Mouse (Mus musculus): ENCODE results near the gene Faf1. TPM values are rescaled to one million over a fixed set of nuclear protein-coding genes. Genes with fewer than 3 reads are reported as not detected.
A peak's percentile ranks its signal among the peaks of the same experiment; 100 is the strongest.
"Not testable (repeated sequence)": the region's sequence is repeated elsewhere in the genome, so short reads cannot be mapped to it uniquely, and the experiment has no call there.

Faf1 gene
- total RNA-seq, 2 experiments from 2014 or later, result 31.8 to 44.7 TPM

GRCm38 (mm10) chr4:109665101-109665981, 11.0 kb upstream of the Faf1 start:
- peak; percentile 33 for ATAC-seq (replicated peaks; ENCODE audit: poor library complexity, severe bottlenecking)

DNA sequence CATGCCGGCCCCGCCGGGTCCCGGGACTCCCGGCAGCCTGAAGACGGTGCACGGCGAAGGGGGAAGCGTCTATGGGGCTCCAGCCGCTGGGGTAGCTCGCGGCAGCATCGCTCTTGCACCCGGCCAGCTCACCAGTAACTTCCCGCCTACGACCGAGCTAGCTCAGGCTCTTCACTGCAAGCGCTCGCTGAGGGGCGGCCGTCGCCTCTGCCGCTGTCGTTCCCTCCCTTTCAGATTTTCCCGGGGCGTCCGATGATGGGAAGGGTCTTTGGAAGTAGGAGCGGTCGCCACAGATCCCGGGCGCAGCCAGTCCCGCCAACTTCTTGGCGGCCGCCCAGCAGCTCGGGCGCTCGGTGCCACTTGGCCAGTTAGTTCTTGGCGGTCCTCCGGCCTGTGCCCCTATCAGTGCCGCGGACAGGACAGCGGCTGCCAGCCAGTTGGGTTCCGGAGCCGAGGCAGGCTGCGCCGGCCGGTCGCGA, 10.4 kb upstream of the Faf1 start:
- peak; percentile 40 for ATAC-seq (replicated peaks; ENCODE audit: poor library complexity, severe bottlenecking)

GRCm38 (mm10) chr4:109666461-109667269, 9.7 kb upstream of the Faf1 start, which contains the start of gene Cdkn2c:
Gene Cdkn2c, minus strand, starts transcription at chr4:109667189.
- ATAC-seq (replicated peaks; ENCODE audit: poor library complexity, severe bottlenecking), result peak; percentile 76

DNA sequence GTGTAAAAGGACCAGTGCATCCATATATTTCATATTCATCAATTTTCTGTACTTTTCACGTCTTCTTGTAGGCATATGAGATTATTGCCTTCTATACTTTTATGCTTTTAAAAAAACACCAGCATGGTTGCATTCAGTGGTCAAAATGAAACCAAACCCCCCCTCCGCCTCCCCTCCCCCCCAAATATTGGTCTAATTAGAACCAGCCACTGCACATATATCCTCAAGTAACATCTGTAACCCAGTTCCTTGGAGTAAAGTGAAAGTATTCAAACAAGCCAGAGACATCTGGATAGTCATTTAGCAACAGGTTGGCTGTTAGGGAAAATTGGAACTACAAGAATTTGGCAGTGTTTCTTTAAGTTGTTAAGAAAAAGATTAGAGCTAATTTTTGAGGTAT, 8.9 kb upstream of the Faf1 start:
- ATAC-seq (replicated peaks; ENCODE audit: poor library complexity, severe bottlenecking), result no peak

GRCm38 (mm10) chr4:109670213-109670612, 6.2 kb upstream of the Faf1 start:
- ATAC-seq (replicated peaks; ENCODE audit: poor library complexity, severe bottlenecking), result no peak

- no peak for ATAC-seq (replicated peaks; ENCODE audit: poor library complexity, severe bottlenecking)
Observed at GRCm38 (mm10) chr4:109671941-109672340, 4.4 kb upstream of the Faf1 start.

GRCm38 (mm10) chr4:109674097-109674496, 2.3 kb upstream of the Faf1 start:
- no peak for ATAC-seq (replicated peaks; ENCODE audit: poor library complexity, severe bottlenecking)

DNA sequence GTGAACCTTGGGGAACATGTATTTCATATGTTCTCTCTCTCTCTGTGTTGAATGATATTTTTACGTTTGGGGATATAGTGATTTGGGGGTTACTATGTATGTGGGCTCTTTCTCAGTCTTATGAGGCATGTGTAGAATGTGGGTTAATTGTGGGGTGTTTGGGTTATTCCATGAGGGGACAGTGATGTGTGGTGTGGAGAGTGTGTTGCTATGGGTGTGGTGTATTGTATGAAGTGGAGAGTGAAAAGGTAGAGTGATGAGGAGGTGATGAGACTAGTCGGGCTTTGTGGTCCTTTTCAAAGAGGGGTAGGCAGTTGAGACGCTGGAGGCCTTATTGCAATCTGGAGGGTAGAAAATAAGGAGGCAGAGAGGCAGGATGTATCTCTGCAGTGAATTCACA, 833 bp downstream of the Faf1 start:
- no peak for ATAC-seq (replicated peaks; ENCODE audit: poor library complexity, severe bottlenecking)

- no peak for ATAC-seq (replicated peaks; ENCODE audit: poor library complexity, severe bottlenecking)
Observed at GRCm38 (mm10) chr4:109683561-109683960, 7.2 kb downstream of the Faf1 start.

- ATAC-seq (replicated peaks; ENCODE audit: poor library complexity, severe bottlenecking), result no peak
Observed at GRCm38 (mm10) chr4:109692674-109693073, 16.3 kb downstream of the Faf1 start.

DNA sequence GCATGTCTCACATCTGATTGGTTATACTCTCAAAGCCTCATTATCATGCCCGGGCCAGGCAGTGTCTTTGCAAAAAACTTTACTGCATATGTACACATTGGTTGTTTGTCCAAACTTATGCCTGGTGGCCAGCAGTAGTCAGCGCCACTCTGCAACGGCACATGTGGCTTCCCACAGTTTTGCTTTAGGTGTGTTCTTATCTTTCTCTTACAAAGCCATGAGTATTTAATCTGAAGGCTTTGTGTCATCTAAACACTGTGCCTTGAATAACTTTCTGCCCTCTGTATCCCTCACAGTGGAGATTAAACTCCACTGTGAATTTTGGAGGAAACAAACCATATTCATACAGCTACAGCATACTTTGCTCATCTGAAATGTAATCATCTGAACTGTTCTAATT, 24.3 kb downstream of the Faf1 start:
- not testable (repeated sequence) for ATAC-seq (replicated peaks; ENCODE audit: poor library complexity, severe bottlenecking)

- ATAC-seq (replicated peaks; ENCODE audit: poor library complexity, severe bottlenecking), result no peak; the same call in 1 of the 2 replicates
Observed at GRCm38 (mm10) chr4:109703568-109703967, 27.2 kb downstream of the Faf1 start.

DNA sequence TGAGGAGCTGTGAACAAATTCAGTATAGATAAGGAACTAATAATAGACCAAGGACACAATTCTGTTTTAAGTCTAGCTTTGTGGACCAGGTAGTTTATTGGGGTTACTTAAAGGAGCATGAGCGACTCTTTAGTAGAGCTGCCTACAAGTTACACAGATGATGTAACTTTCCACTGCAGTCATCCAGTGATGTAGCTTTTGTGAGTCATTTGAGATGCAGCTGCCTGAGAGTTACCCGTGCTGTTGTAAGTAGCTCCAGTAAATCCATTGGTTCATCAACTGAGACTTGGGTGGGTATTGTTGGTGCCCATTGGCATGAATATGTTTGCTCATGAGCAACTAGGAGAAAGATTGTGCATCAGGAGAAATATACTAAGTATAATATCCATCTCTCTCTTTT, 29.0 kb downstream of the Faf1 start:
- no peak for ATAC-seq (replicated peaks; ENCODE audit: poor library complexity, severe bottlenecking)

DNA sequence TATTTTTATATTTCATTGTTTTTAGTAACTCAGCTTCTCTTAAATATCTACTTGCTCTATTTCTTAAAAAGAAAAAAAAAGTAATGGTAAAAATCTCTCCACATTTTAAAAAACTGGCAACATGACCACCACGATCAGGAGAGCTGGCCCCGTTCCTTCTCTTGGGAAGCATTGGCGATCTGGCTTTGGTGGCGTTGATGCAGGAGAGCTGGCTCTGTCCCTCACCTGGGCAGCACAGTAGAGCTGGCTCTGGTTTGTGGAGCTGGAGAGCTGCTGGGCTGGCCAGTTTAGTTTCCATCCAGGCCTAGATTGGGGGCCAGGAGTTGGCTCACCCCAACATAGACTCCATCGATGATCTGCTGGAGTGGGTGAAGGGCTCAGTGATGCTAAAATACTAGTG, 42.9 kb downstream of the Faf1 start:
- no peak for ATAC-seq (replicated peaks; ENCODE audit: poor library complexity, severe bottlenecking)

DNA sequence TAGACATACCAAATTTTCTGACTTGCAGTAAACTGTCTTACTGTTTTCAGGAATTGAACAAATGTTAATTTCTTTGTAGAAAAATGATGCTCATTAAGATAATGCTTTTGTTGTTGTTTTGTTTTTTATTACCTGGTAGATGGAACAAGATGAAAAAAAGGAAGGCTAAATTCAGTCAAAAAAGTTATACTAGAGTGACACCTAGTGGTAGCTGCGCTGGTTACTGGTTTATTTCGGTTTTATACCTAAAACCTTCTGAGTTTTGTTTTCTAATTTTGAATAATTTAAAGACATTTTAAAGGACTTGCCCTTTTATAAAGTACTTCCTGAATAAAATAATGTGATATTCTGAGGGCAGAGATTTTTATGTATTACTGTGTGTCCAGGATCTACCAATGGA, 52.9 kb downstream of the Faf1 start:
- no peak for ATAC-seq (replicated peaks; ENCODE audit: poor library complexity, severe bottlenecking)

DNA sequence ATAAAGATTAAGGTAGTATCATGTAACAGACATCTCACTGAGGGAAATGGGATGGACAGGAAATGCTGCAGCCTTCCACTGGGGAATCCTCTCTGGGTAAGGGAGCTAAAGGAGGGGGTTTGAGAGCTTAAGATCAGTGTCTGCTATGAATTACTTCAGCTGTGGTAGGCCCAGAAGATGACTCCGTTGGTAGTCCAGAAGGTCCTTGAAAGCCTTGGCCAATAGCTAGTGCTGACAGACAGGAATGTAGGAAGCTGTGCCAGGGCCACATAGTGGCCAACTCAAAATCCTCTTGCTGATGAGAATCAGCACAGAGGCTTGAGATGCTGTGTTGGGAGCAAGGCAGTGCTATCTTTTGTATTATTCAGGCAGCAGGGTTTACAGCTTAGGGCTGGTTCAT, 59.4 kb downstream of the Faf1 start:
- ATAC-seq (replicated peaks; ENCODE audit: poor library complexity, severe bottlenecking), result no peak

DNA sequence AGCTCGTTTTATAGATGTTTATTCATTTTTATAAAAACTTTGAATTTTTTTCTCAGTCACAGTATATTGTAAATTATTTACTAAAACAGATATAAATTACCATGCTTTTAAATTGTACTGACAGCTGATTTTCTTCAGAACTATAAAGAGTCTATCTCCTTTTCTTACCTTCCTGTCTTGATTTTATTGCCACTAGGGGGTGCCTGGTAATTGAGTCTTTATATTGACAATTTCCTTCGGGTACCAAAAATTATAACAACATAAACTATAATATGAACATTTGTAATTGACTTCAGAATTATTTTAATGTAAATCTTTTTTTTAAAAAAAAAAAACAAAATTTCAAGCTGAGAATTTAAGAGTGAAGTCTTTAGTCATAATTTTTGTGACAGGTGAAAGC, 67.6 kb downstream of the Faf1 start:
- no peak for ATAC-seq (replicated peaks; ENCODE audit: poor library complexity, severe bottlenecking)

DNA sequence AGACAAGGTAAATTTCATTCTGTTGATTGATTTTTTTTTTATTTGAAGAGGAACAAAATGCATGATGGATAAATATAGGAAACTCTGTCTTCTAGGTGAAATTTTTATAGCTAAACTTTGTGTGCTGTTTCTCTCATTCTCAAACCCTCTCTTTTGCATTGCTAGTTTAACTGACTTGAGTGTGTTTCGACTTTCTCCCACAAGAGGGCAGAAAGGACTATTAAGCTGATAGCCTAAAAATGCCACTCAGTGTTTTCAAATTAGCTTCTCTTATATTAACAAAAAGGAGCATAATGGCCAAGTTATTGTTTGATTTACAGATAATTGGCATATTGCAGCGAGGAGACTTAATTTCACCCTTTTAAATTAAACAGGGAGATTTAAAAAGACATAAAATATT, 82.6 kb downstream of the Faf1 start:
- peak; percentile 53 for ATAC-seq (replicated peaks; ENCODE audit: poor library complexity, severe bottlenecking)

GRCm38 (mm10) chr4:109759901-109760300, 83.5 kb downstream of the Faf1 start:
- ATAC-seq (replicated peaks; ENCODE audit: poor library complexity, severe bottlenecking), result no peak

- peak; percentile 75 for ATAC-seq (replicated peaks; ENCODE audit: poor library complexity, severe bottlenecking)
Observed at GRCm38 (mm10) chr4:109760501-109760900, 84.1 kb downstream of the Faf1 start.

All from granulocyte monocyte progenitor cell, adult 5-6 weeks (primary cell).